Mouse (Mus musculus) heart, postnatal 14 days (tissue): ENCODE data around the gene Ascl5. TPM values are rescaled to one million over a fixed set of nuclear protein-coding genes. Genes with fewer than 3 reads are reported as not detected.

Experiments
- total RNA-seq, 2 experiments: library from RNA; stranded (reverse); gene quantifications; 2 replicates each; pipeline ENCODE4 v1.2.3; 2021

The Ascl5 gene
- total RNA-seq, 2 experiments from 2014 or later = not detected

Other genes with a start within 250 kb of the Ascl5 start
- gene Lad1, start 232.2 kb upstream of the Ascl5 start, total RNA-seq = 1 to 10 TPM; 4.9 to 6.0 TPM
- gene Tnnt2, start 214.4 kb upstream of the Ascl5 start, total RNA-seq = 1,000 to 10,000 TPM; 7,950 to 8,027 TPM
- gene Pkp1, start 131.6 kb upstream of the Ascl5 start, total RNA-seq = under 1 TPM in 1 of 2 experiments, not detected in 1; 0.51 TPM
- gene Igfn1, start 44.5 kb upstream of the Ascl5 start, total RNA-seq = under 1 TPM in 1 of 2 experiments, not detected in 1; 0.05 TPM
- 10 to 100 TPM; 16.1 to 20.0 TPM for gene Tmem9, start 42.7 kb upstream of the Ascl5 start, total RNA-seq
- 1 to 10 TPM; 1.6 to 1.7 TPM for gene Cacna1s, start 1.9 kb downstream of the Ascl5 start, total RNA-seq
- gene Kif21b, start 80.6 kb downstream of the Ascl5 start, total RNA-seq = 1 to 10 TPM; 1.2 to 4.3 TPM
- not detected for gene Mroh3, start 162.0 kb downstream of the Ascl5 start, total RNA-seq
- under 1 TPM in 1 of 2 experiments, not detected in 1; 0.22 TPM for gene Inava, start 183.5 kb downstream of the Ascl5 start, total RNA-seq
- gene Gpr25, start 210.1 kb downstream of the Ascl5 start, total RNA-seq = not detected